Mouse (Mus musculus) midbrain, embryonic 16.5 days (tissue): ENCODE measurements at regions not wholly inside any gene's neighbourhood (a gene's known extent, or its start where the extent isn't known, plus 50 kb on each side); places are given as distances from the start of the nearest gene placed in this dataset.
A peak's percentile ranks its signal among the peaks of the same experiment; 100 is the strongest.

Experiments used
- ATAC-seq: fragments of 200-750 bp; cut with Nextera tagmentation; 2 replicates; pipeline ENCODE4 v1.8.0; 2017; ENCODE audit warnings: moderate TSS enrichment
- H3K27ac ChIP-seq: fragments of 300-500 bp; sonication (generic); 2 replicates; pipeline ENCODE4 v1.5.1; 2014; ENCODE audit warnings: mild to moderate bottlenecking, low read length, mixed read lengths
- H3K27me3 ChIP-seq: fragments of 300-500 bp; sonication (generic); 2 replicates; pipeline ENCODE4 v1.6.1; 2014; ENCODE audit warnings: low read depth, low read length, mixed read lengths; ENCODE audit not compliant: control insufficient read depth, insufficient read depth
- H3K36me3 ChIP-seq: fragments of 300-500 bp; sonication (generic); 2 replicates; pipeline ENCODE4 v1.6.1; 2014; ENCODE audit warnings: mild to moderate bottlenecking, low read length, moderate library complexity, mixed read lengths; ENCODE audit not compliant: control insufficient read depth, insufficient read depth
- H3K4me1 ChIP-seq: fragments of 300-500 bp; sonication (generic); 2 replicates; pipeline ENCODE4 v1.6.1; 2014; ENCODE audit warnings: mild to moderate bottlenecking, low read length, mixed read lengths; ENCODE audit not compliant: control insufficient read depth, insufficient read depth
- H3K4me2 ChIP-seq: fragments of 300-500 bp; sonication (generic); 2 replicates; pipeline ENCODE4 v1.6.1; 2014; ENCODE audit warnings: mild to moderate bottlenecking, low read length, mixed read lengths
- H3K4me3 ChIP-seq: fragments of 300-500 bp; sonication (generic); 2 replicates; pipeline ENCODE4 v1.5.1; 2014; ENCODE audit warnings: low read depth, mild to moderate bottlenecking, low read length, moderate library complexity, mixed read lengths
- H3K9ac ChIP-seq: fragments of 300-500 bp; sonication (generic); 2 replicates; pipeline ENCODE4 v1.6.1; 2014; ENCODE audit warnings: low read depth, low read length, mixed read lengths
- H3K9me3 ChIP-seq: fragments of 300-500 bp; sonication (generic); replicated peaks from 2 replicates; pipeline ENCODE4 v1.6.1; 2014; ENCODE audit warnings: mild to moderate bottlenecking, low read length, mixed read lengths; ENCODE audit not compliant: control insufficient read depth, poor library complexity, severe bottlenecking
- WGBS: fragments of 180-500 bp; shearing (Covaris S2); extraction: QIAGEN DNeasy Blood & Tissue Kit; methylation state at CpG from one replicate; pipeline ENCODE4 v1.1.7; 2014; 5-methylcytosine and 5-hydroxymethylcytosine counted together

- Histone ChIP-seq H3K4me2 (no peak overlapping the region), H3K4me3 (no peak overlapping the region), H3K4me1 (no peaks in the 10 kb centered on the region), H3K27me3 (no peaks in the 10 kb centered on the region), H3K27ac (no peak overlapping the region), H3K36me3 (no peaks in the 10 kb centered on the region), H3K9ac (no peak overlapping the region), H3K9me3 (no peaks in the 10 kb centered on the region)
- no peak for ATAC-seq
- WGBS = 81% methylated on average over 11 of the region's 11 CpGs
Observed at GRCm38 (mm10) chr14:76302322-76302991, 112.3 kb upstream of the Tsc22d1 start.

DNA sequence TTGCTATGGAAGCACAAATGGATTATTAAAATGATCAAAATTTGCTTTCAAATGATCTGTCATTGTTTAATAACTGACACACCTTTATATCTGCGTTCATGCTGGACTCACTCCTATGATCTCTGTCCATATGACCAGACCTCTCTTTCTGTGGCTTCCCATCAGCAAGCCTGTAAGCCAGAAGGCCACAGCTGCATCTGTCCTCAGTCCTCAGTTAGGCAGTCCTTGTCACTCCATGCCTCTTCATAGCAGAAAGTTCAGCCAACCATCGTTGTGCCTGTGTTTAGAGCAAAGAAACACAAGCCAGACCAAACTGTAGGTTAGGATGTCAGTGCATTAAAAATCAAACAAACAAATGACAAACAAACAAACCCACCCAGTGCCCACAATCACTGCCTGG is 107.2 kb upstream of the Tsc22d1 start:
- no peaks in the 10 kb centered on the region for H3K27me3 ChIP-seq
- peaks cover 5% of the 10 kb centered on the region; the same call in 1 of the 2 replicates for H3K4me1 ChIP-seq
- H3K9me3 ChIP-seq = no peaks in the 10 kb centered on the region
- H3K4me2 ChIP-seq = no peak overlapping the region
- no peak for ATAC-seq
- WGBS = 70% methylated on average over 2 of the region's 2 CpGs
- H3K27ac ChIP-seq = no peak overlapping the region
- no peak overlapping the region for H3K9ac ChIP-seq
- no peaks in the 10 kb centered on the region for H3K36me3 ChIP-seq
- H3K4me3 ChIP-seq = no peak overlapping the region

- peak; percentile 58; the same call in 1 of the 2 replicates for ATAC-seq
- Histone ChIP-seq H3K27me3 (no peaks in the 10 kb centered on the region), H3K9ac (peak overlapping the region; percentile 33; the same call in 1 of the 2 replicates), H3K9me3 (no peaks in the 10 kb centered on the region), H3K36me3 (no peaks in the 10 kb centered on the region), H3K4me2 (peak overlapping the region; percentile 51), H3K4me1 (peaks cover 9% of the 10 kb centered on the region), H3K27ac (peak overlapping the region; percentile 35; the same call in 1 of the 2 replicates), H3K4me3 (peak overlapping the region; percentile 14; the same call in 1 of the 2 replicates)
- WGBS = 9% methylated on average over 12 of the region's 12 CpGs
Observed at GRCm38 (mm10) chr14:76308188-76308812, 106.5 kb upstream of the Tsc22d1 start.

GRCm38 (mm10) chr14:76309606-76310005 is 105.2 kb upstream of the Tsc22d1 start:
- WGBS = 81% methylated on average over 4 of the region's 4 CpGs
- Histone ChIP-seq H3K27ac (no peak overlapping the region), H3K9ac (no peak overlapping the region)

GRCm38 (mm10) chr14:76310278-76310677 is 104.5 kb upstream of the Tsc22d1 start:
- H3K27ac ChIP-seq = no peak overlapping the region
- no peaks in the 10 kb centered on the region for H3K27me3 ChIP-seq
- 80% methylated on average over 6 of the region's 6 CpGs for WGBS
- H3K9ac ChIP-seq = no peak overlapping the region
- ATAC-seq = 0 out of 2 replicates have a peak, but pooled peaks have one; percentile 49
- no peaks in the 10 kb centered on the region for H3K36me3 ChIP-seq
- no peaks in the 10 kb centered on the region for H3K9me3 ChIP-seq
- no peak overlapping the region for H3K4me2 ChIP-seq
- peaks cover 13% of the 10 kb centered on the region for H3K4me1 ChIP-seq
- H3K4me3 ChIP-seq = no peak overlapping the region

More at GRCm38 (mm10) chr14:76309606-76310005, 105.2 kb upstream of the Tsc22d1 start:
- Histone ChIP-seq H3K4me1 (peaks cover 13% of the 10 kb centered on the region), H3K4me3 (no peak overlapping the region), H3K36me3 (no peaks in the 10 kb centered on the region), H3K9me3 (no peaks in the 10 kb centered on the region), H3K27me3 (no peaks in the 10 kb centered on the region), H3K4me2 (no peak overlapping the region)
- ATAC-seq = no peak

DNA sequence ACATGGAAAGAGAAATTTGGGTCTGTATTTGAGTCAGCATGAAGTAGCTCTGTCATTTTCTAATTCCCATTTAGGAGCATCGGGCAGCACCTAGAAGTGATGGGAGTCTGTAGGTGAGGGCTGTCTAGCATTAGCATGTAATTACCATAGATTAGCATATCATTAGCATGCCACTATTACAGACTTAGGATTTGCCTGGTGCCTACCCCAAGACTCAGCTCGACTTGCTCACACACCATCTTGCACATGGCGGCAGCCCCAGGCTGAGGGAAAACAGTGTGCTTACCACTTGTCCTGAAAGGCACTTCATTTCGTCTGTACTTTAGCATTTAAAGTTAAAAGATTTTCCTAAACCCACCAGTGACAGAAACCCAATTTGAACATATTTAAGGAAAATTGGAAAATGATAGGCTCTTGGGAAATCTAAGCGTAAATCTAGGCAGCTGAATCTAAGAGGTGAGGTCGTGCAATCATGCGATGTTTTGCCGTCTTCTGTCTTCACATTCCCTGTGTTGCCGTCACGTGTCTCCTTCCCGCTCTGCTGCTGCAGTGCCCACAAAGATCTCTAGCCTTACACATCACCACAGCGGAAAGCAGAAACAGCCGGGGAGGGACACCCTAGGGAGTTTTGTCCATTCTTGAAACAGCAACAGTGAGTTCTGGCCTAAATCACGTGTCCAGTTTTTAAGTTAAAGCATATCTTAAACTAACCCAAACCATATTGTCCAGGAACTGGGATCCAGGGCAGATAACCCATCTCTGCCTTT is 101.2 kb upstream of the Tsc22d1 start:
- H3K4me2 ChIP-seq = no peak overlapping the region
- no peak overlapping the region for H3K27ac ChIP-seq
- H3K4me1 ChIP-seq = peaks cover 8% of the 10 kb centered on the region
- H3K9me3 ChIP-seq = no peaks in the 10 kb centered on the region
- no peak overlapping the region for H3K9ac ChIP-seq
- no peaks in the 10 kb centered on the region for H3K27me3 ChIP-seq
- H3K36me3 ChIP-seq = no peaks in the 10 kb centered on the region
- 52% methylated on average over 14 of the region's 14 CpGs for WGBS
- ATAC-seq = peak; percentile 77
- H3K4me3 ChIP-seq = no peak overlapping the region

- Histone ChIP-seq H3K4me1 (peaks cover 2% of the 10 kb centered on the region; the same call in 1 of the 2 replicates), H3K27me3 (no peaks in the 10 kb centered on the region), H3K27ac (no peak overlapping the region), H3K4me2 (no peak overlapping the region), H3K4me3 (no peak overlapping the region), H3K9me3 (no peaks in the 10 kb centered on the region), H3K9ac (no peak overlapping the region), H3K36me3 (no peaks in the 10 kb centered on the region)
- 79% methylated on average over 5 of the region's 5 CpGs for WGBS
- no peak for ATAC-seq
Observed at GRCm38 (mm10) chr14:76318438-76318837, 96.3 kb upstream of the Tsc22d1 start.

GRCm38 (mm10) chr14:76324246-76324645 is 90.5 kb upstream of the Tsc22d1 start:
- no peaks in the 10 kb centered on the region for H3K9me3 ChIP-seq
- H3K36me3 ChIP-seq = no peaks in the 10 kb centered on the region
- H3K4me2 ChIP-seq = no peak overlapping the region
- WGBS = 96% methylated on average over 1 of the region's 1 CpGs
- no peaks in the 10 kb centered on the region for H3K4me1 ChIP-seq
- no peak for ATAC-seq
- H3K27ac ChIP-seq = no peak overlapping the region
- no peaks in the 10 kb centered on the region for H3K27me3 ChIP-seq
- H3K9ac ChIP-seq = no peak overlapping the region
- no peak overlapping the region for H3K4me3 ChIP-seq

- WGBS = 83% methylated on average over 5 of the region's 5 CpGs
- Histone ChIP-seq H3K9ac (no peak overlapping the region), H3K4me1 (peaks cover 6% of the 10 kb centered on the region), H3K4me3 (no peak overlapping the region), H3K4me2 (no peak overlapping the region), H3K9me3 (no peaks in the 10 kb centered on the region), H3K36me3 (no peaks in the 10 kb centered on the region), H3K27me3 (no peaks in the 10 kb centered on the region), H3K27ac (no peak overlapping the region)
- ATAC-seq = no peak
Observed at GRCm38 (mm10) chr14:76329983-76330382, 84.8 kb upstream of the Tsc22d1 start.
